Mouse (Mus musculus) embryonic fibroblast, embryonic 13.5 days (primary cell): Measurements from ENCODE around the gene Pigo.

Source experiments
- CTCF ChIP-seq: IDR thresholded peaks from 2 replicates; pipeline ENCODE4 v1.5.1; 2011; ENCODE audit warnings: mild to moderate bottlenecking, control low read depth, low read length, moderate library complexity, borderline replicate concordance; ENCODE audit not compliant: insufficient read depth
- POLR2A ChIP-seq: IDR thresholded peaks from 2 replicates; pipeline ENCODE4 v1.6.1; 2011; ENCODE audit warnings: low read depth, mild to moderate bottlenecking, control low read depth, low read length, moderate library complexity

GRCm38 (mm10) chr4:43001272-43001671 is 24.3 kb downstream of the Pigo start:
- TF ChIP-seq CTCF = no peak
- no peak for TF ChIP-seq POLR2A
